Mouse (Mus musculus): ENCODE measurements around the gene Cd47. TPM values are rescaled to one million over a fixed set of nuclear protein-coding genes. Genes with fewer than 3 reads are reported as not detected.

Gene Cd47
- polyA plus RNA-seq, 1 experiment from 2014 or later = 85.0 TPM

Other genes starting within 250 kb of the Cd47 start
- 17.1 and 17.5 TPM in 2 replicates for gene Ift57, start 101.3 kb upstream of the Cd47 start, polyA plus RNA-seq (2015; fragmentation: Nextera tagmentation; extraction: Ambion mirVana)

Measured in intestine, embryonic 15.5 days (tissue).